Mouse (Mus musculus) G1E (cell line): Measurements from ENCODE around the gene Mthfs. TPM values are rescaled to one million over a fixed set of nuclear protein-coding genes. Genes with fewer than 3 reads are reported as not detected.

Source experiments
- ATAC-seq: 2 replicates; pipeline ENCODE4 v1.8.0; 2016; ENCODE audit warnings: mild to moderate bottlenecking; ENCODE audit not compliant: insufficient number of reproducible peaks, poor library complexity, low FRiP score, severe bottlenecking; ENCODE audit errors: extremely low read depth
- DNase-seq: peaks from one replicate; pipeline ENCODE4 v3.0.0; 2012; ENCODE audit warnings: low spot score
- H3K27me3 ChIP-seq: 2 replicates; pipeline ENCODE4 v1.6.1; 2012; ENCODE audit warnings: mild to moderate bottlenecking, low read length, inconsistent platforms; ENCODE audit not compliant: insufficient read depth
- H3K36me3 ChIP-seq: replicated peaks from 2 replicates; pipeline ENCODE3; 2012; ENCODE audit warnings: mild to moderate bottlenecking, inconsistent platforms
- H3K4me1 ChIP-seq: 2 replicates; pipeline ENCODE4 v1.6.1; 2012; ENCODE audit warnings: low read depth, low read length, inconsistent platforms, mixed read lengths; ENCODE audit not compliant: insufficient read depth
- H3K4me3 ChIP-seq: 2 replicates; pipeline ENCODE4 v1.5.1; 2012; ENCODE audit warnings: low read depth, mild to moderate bottlenecking, inconsistent platforms, low read length, moderate library complexity, mixed read lengths
- H3K9me3 ChIP-seq: replicated peaks from 2 replicates; pipeline ENCODE4 v1.6.1; 2012; ENCODE audit warnings: inconsistent platforms
- CTCF ChIP-seq: IDR thresholded peaks from 2 replicates; pipeline ENCODE4 v1.5.1; 2012; ENCODE audit warnings: low read depth, low read length, inconsistent platforms, mixed read lengths
- GATA1 ChIP-seq: IDR thresholded peaks from 2 replicates; pipeline ENCODE4 v1.6.1; 2012; ENCODE audit warnings: borderline replicate concordance, low read length, inconsistent platforms, mixed read lengths
- GATA2 ChIP-seq: IDR thresholded peaks from 2 replicates; pipeline ENCODE4 v1.6.1; 2012; ENCODE audit warnings: low read depth, low read length, inconsistent platforms, borderline replicate concordance
- POLR2AphosphoS5 ChIP-seq: IDR thresholded peaks from 2 replicates; pipeline ENCODE4 v1.6.1; 2012; ENCODE audit warnings: low read depth, low read length, inconsistent platforms; ENCODE audit not compliant: insufficient replicate concordance
- TAL1 ChIP-seq: conservative IDR thresholded peaks from 2 replicates; pipeline ENCODE4 v1.6.1; 2012; ENCODE audit warnings: low read depth, low read length, inconsistent platforms, mixed read lengths
- polyA plus RNA-seq: library from polyadenylated mRNA; stranded (reverse); fragments of >175 nt; gene quantifications from 2 replicates; pipeline ENCODE4 v1.2.3, GENCODE M21; 2012
- total RNA-seq, 2 experiments: library from RNA; stranded (forward) in 1 of 2; stranded (reverse) in 1 of 2; fragments of 200-1000 nt in 1 of 2; fragments of >200 nt in 1 of 2; fragmentation: Nextera tagmentation in 1 of 2; gene quantifications; 2 replicates each; pipeline ENCODE4 v1.2.3; 2014 to 2017

The Mthfs gene
- total and polyA plus RNA-seq, 3 experiments = 3.8 to 16.6 (median 7.3) TPM

GRCm38 (mm10) chr9:89374650-89375049, 164.2 kb downstream of the Mthfs start:
- H3K36me3 ChIP-seq = no peaks in the 10 kb centered on the region
- 0 out of 2 replicates have a peak, but pooled peaks cover 3% of the 10 kb centered on the region for H3K9me3 ChIP-seq
- no peak for TF ChIP-seq POLR2AphosphoS5
- no peak for TF ChIP-seq CTCF
- TF ChIP-seq GATA1 = no peak
- TF ChIP-seq TAL1 = no peak
- TF ChIP-seq GATA2 = no peak
- no peak overlapping the region for H3K4me3 ChIP-seq
- H3K27me3 ChIP-seq = no peaks in the 10 kb centered on the region
- DNase-seq (no peak), ATAC-seq (no peak)
- H3K4me1 ChIP-seq = no peaks in the 10 kb centered on the region

- ATAC-seq = no peak
- no peak overlapping the region for H3K4me3 ChIP-seq
Observed at GRCm38 (mm10) chr9:89403031-89403430, 192.6 kb downstream of the Mthfs start.

More at GRCm38 (mm10) chr9:89403031-89403430, 192.6 kb downstream of the Mthfs start:
- DNase-seq = no peak
- Histone ChIP-seq H3K36me3 (no peaks in the 10 kb centered on the region), H3K4me1 (no peaks in the 10 kb centered on the region), H3K27me3 (no peaks in the 10 kb centered on the region), H3K9me3 (no peaks in the 10 kb centered on the region)
- TF ChIP-seq POLR2AphosphoS5 (no peak), GATA2 (no peak), GATA1 (no peak), CTCF (no peak), TAL1 (no peak)

Other genes starting within 250 kb of the Mthfs start
- gene Trim43b, start 117.8 kb upstream of the Mthfs start, total RNA-seq (2014; fragmentation: Nextera tagmentation) = not detected in 2 replicates
- 0.11 TPM in 1 of 2 replicates, not detected in the other for gene Trim43b, start 117.8 kb upstream of the Mthfs start, total RNA-seq (2017)
- gene Trim43b, start 117.8 kb upstream of the Mthfs start, polyA plus RNA-seq = not detected in 2 replicates
- gene Bcl2a1b, start 11.5 kb upstream of the Mthfs start, total RNA-seq (2014; fragmentation: Nextera tagmentation) = not detected in 2 replicates
- not detected in 2 replicates for gene Bcl2a1b, start 11.5 kb upstream of the Mthfs start, total RNA-seq (2017)
- not detected in 2 replicates for gene Bcl2a1b, start 11.5 kb upstream of the Mthfs start, polyA plus RNA-seq
- gene Gm29094, start 11.3 kb upstream of the Mthfs start, total RNA-seq (2014; fragmentation: Nextera tagmentation) = 1.5 TPM in 1 of 2 replicates, not detected in the other
- gene Gm29094, start 11.3 kb upstream of the Mthfs start, total RNA-seq (2017) = 0.46 TPM in 1 of 2 replicates, not detected in the other
- gene Gm29094, start 11.3 kb upstream of the Mthfs start, polyA plus RNA-seq = not detected in 2 replicates